Mouse (Mus musculus) brain, adult 2 months (tissue): ENCODE measurements at regions not wholly inside any gene's neighbourhood (a gene's known extent, or its start where the extent isn't known, plus 50 kb on each side); places are given as distances from the start of the nearest gene placed in this dataset.

Source experiments
- DNase-seq: peaks from one replicate; pipeline ENCODE4 v3.0.0; 2011; ENCODE audit warnings: low read depth, low spot score

GRCm38 (mm10) chr1:77754326-77754725 is 239.4 kb upstream of the Epha4 start:
- no peak for DNase-seq

- no peak for DNase-seq
Measured at GRCm38 (mm10) chr1:77748483-77749465, 233.9 kb upstream of the Epha4 start.

- no peak for DNase-seq
Measured at GRCm38 (mm10) chr1:77732099-77732498, 217.2 kb upstream of the Epha4 start.

- no peak for DNase-seq
Measured at GRCm38 (mm10) chr1:77727561-77727960, 212.7 kb upstream of the Epha4 start.

GRCm38 (mm10) chr1:77723246-77723645 is 208.4 kb upstream of the Epha4 start:
- DNase-seq: no peak

GRCm38 (mm10) chr1:77720859-77721258 is 206.0 kb upstream of the Epha4 start:
- DNase-seq: no peak

GRCm38 (mm10) chr1:77713001-77713400 is 198.1 kb upstream of the Epha4 start:
- no peak for DNase-seq

GRCm38 (mm10) chr1:77708202-77709020 is 193.5 kb upstream of the Epha4 start:
- peak; percentile 25 for DNase-seq

GRCm38 (mm10) chr1:77695228-77696018 is 180.5 kb upstream of the Epha4 start:
- no peak for DNase-seq

- peak; percentile 64 for DNase-seq
Measured at GRCm38 (mm10) chr1:77663345-77663744, 148.5 kb upstream of the Epha4 start.

- no peak for DNase-seq
Measured at GRCm38 (mm10) chr1:77660436-77660835, 145.5 kb upstream of the Epha4 start.

- peak; percentile 7 for DNase-seq
Measured at GRCm38 (mm10) chr1:77637025-77637424, 122.1 kb upstream of the Epha4 start.

- no peak for DNase-seq
Measured at GRCm38 (mm10) chr1:77629496-77630281, 114.8 kb upstream of the Epha4 start.

- DNase-seq: no peak
Measured at GRCm38 (mm10) chr1:77628861-77629260, 114.0 kb upstream of the Epha4 start.

- DNase-seq: no peak
Measured at GRCm38 (mm10) chr1:77617490-77617889, 102.6 kb upstream of the Epha4 start.

- DNase-seq: peak; percentile 21
Measured at GRCm38 (mm10) chr1:77600509-77600908, 85.6 kb upstream of the Epha4 start.

- no peak for DNase-seq
Measured at GRCm38 (mm10) chr1:77592649-77593048, 77.8 kb upstream of the Epha4 start.

- DNase-seq: no peak
Measured at GRCm38 (mm10) chr1:77592248-77592647, 77.4 kb upstream of the Epha4 start.

GRCm38 (mm10) chr1:77589423-77589822 is 74.5 kb upstream of the Epha4 start:
- no peak for DNase-seq

GRCm38 (mm10) chr1:77585520-77585919 is 70.6 kb upstream of the Epha4 start:
- no peak for DNase-seq

GRCm38 (mm10) chr1:77568081-77568480 is 53.2 kb upstream of the Epha4 start:
- DNase-seq: peak; percentile 69
